Mouse (Mus musculus) ES-E14 (cell line): Measurements from ENCODE around the gene 6430531B16Rik. TPM values are rescaled to one million over a fixed set of nuclear protein-coding genes. Genes with fewer than 3 reads are reported as not detected.
A peak's percentile ranks its signal among the peaks of the same experiment; 100 is the strongest.

Experiments used
- DNase-seq: peaks from one replicate; pipeline ENCODE4 v3.0.0-alpha.2; 2013; ENCODE audit warnings: low read depth, low spot score
- H3K27ac ChIP-seq: 2 replicates; pipeline ENCODE4 v1.5.1; 2012; ENCODE audit warnings: low read depth, mild to moderate bottlenecking, low read length, moderate library complexity, mixed read lengths; ENCODE audit not compliant: poor library complexity, insufficient read depth, severe bottlenecking
- H3K36me3 ChIP-seq: 2 replicates; pipeline ENCODE4 v1.6.1; 2012; ENCODE audit warnings: mild to moderate bottlenecking, low read length, moderate library complexity, mixed read lengths; ENCODE audit not compliant: control insufficient read depth, poor library complexity, insufficient read depth, severe bottlenecking
- H3K4me1 ChIP-seq, 2 experiments: fragments of 150-350 bp in 1 of 2; sonication (generic) in 1 of 2; 2 replicates each; pipeline ENCODE4 v1.6.1; 2012; ENCODE audit warnings: low read length in 2 of 2, mild to moderate bottlenecking in 1 of 2, mixed read lengths in 1 of 2; ENCODE audit not compliant: control insufficient read depth in 2 of 2, insufficient read depth in 2 of 2, poor library complexity in 1 of 2
- H3K4me3 ChIP-seq, 2 experiments: fragments of 150-350 bp in 1 of 2; sonication (generic) in 1 of 2; 2 replicates each; pipeline ENCODE4 v1.5.1; 2012; ENCODE audit warnings: low read length in 2 of 2, low read depth in 1 of 2, mild to moderate bottlenecking in 1 of 2, mixed read lengths in 1 of 2; ENCODE audit not compliant: insufficient read depth in 1 of 2, poor library complexity in 1 of 2, severe bottlenecking in 1 of 2
- H3K9ac ChIP-seq: 2 replicates; pipeline ENCODE4 v1.6.1; 2012; ENCODE audit warnings: low read depth, mild to moderate bottlenecking, low read length, mixed read lengths; ENCODE audit not compliant: poor library complexity, insufficient read depth, severe bottlenecking
- H3K9me3 ChIP-seq: fragments of 150-350 bp; sonication (generic); 2 replicates; pipeline ENCODE4 v1.6.1; 2012; ENCODE audit warnings: low read depth, mild to moderate bottlenecking, low read length; ENCODE audit not compliant: control insufficient read depth, insufficient read depth
- CHD2 ChIP-seq: IDR thresholded peaks from 2 replicates; pipeline ENCODE4 v1.6.1; 2014; ENCODE audit warnings: mild to moderate bottlenecking, low read depth, low read length, inconsistent platforms
- HCFC1 ChIP-seq: IDR thresholded peaks from 2 replicates; pipeline ENCODE4 v1.6.1; 2012; ENCODE audit warnings: low read length, inconsistent platforms, borderline replicate concordance; ENCODE audit not compliant: insufficient read depth
- MAFK ChIP-seq: IDR thresholded peaks from 2 replicates; pipeline ENCODE4 v1.6.1; 2014; ENCODE audit warnings: mild to moderate bottlenecking, low read depth, low read length, inconsistent platforms; ENCODE audit not compliant: insufficient read depth
- ZC3H11A ChIP-seq: IDR thresholded peaks from 2 replicates; pipeline ENCODE4 v1.6.1; 2012; ENCODE audit warnings: low read depth, mild to moderate bottlenecking, inconsistent platforms, low read length, borderline replicate concordance
- ZNF384 ChIP-seq: IDR thresholded peaks from 2 replicates; pipeline ENCODE4 v1.6.1; 2012; ENCODE audit warnings: low read depth, low read length, inconsistent platforms
- in situ Hi-C, 2 experiments: fragments of 600-800 bp; cut with MboI; formaldehyde crosslinking; loops; one replicate each; pipeline ENCODE4 v1.15.1; 2025; ENCODE audit warnings: low sequenced_read_pairs in 2 of 2, inconsistent platforms in 1 of 2; ENCODE audit not compliant: unreplicated experiment in 2 of 2
- total RNA-seq: library from RNA; depleted of rRNA; stranded (reverse); fragments of 300-350 nt; gene quantifications from 2 replicates; pipeline ENCODE4 v1.2.3, GENCODE M21; 2012

Gene 6430531B16Rik
- total RNA-seq, 1 experiment, result 1.8 TPM

- H3K36me3 ChIP-seq, result peaks cover 19% of the 10 kb centered on the region
- H3K9ac ChIP-seq, result peak overlapping the region; percentile 75
- TF ChIP-seq ZNF384, result no peak
- no peak for TF ChIP-seq CHD2
- TF ChIP-seq MAFK, result no peak
- no peak for TF ChIP-seq ZC3H11A
- no peak for TF ChIP-seq HCFC1
- DNase-seq, result no peak
- in situ Hi-C loops, result no loop called here
- H3K9me3 ChIP-seq, result no peaks in the 10 kb centered on the region
- peaks cover 3 to 15% of the 10 kb centered on the region in 2 experiments; a peak in 1 of 4 replicates for H3K4me1 ChIP-seq
- H3K27ac ChIP-seq, result peak overlapping the region; percentile 94
- peak overlapping the region; percentile 85 to 93 for H3K4me3 ChIP-seq
Observed at GRCm38 (mm10) chr7:139946032-139946431, 32.5 kb downstream of the 6430531B16Rik start.

DNA sequence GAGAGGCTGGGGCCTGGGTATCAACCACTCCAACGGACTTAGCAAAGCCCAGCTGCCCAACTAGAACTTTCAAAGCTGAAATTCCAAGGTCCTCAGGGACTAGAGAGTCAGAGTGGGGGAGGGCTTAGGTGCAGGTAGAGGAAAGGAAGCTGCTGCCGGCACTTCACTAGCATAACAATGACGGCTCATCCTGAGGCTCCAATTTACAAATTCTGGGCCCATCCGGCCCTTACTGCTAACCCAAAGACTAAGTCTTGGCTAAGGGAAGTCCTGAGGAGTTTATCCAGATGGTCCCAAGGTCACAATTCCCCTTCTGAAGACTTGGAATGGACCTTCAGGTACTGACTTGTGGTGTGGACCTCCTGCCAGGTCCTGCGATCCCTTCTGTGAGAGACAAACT lies 33.0 kb downstream of the 6430531B16Rik start:
- peaks cover 3 to 15% of the 10 kb centered on the region in 2 experiments; a peak in 1 of 4 replicates for H3K4me1 ChIP-seq
- peak overlapping the region; percentile 95 for H3K9ac ChIP-seq
- peak overlapping the region; percentile 85 to 93 for H3K4me3 ChIP-seq
- TF ChIP-seq CHD2 (no peak), HCFC1 (no peak), MAFK (no peak), ZC3H11A (no peak), ZNF384 (no peak)
- peak overlapping the region; percentile 94 for H3K27ac ChIP-seq
- peaks cover 19% of the 10 kb centered on the region for H3K36me3 ChIP-seq
- in situ Hi-C loops, result no loop called here
- H3K9me3 ChIP-seq, result no peaks in the 10 kb centered on the region
- peak; percentile 82 for DNase-seq

DNA sequence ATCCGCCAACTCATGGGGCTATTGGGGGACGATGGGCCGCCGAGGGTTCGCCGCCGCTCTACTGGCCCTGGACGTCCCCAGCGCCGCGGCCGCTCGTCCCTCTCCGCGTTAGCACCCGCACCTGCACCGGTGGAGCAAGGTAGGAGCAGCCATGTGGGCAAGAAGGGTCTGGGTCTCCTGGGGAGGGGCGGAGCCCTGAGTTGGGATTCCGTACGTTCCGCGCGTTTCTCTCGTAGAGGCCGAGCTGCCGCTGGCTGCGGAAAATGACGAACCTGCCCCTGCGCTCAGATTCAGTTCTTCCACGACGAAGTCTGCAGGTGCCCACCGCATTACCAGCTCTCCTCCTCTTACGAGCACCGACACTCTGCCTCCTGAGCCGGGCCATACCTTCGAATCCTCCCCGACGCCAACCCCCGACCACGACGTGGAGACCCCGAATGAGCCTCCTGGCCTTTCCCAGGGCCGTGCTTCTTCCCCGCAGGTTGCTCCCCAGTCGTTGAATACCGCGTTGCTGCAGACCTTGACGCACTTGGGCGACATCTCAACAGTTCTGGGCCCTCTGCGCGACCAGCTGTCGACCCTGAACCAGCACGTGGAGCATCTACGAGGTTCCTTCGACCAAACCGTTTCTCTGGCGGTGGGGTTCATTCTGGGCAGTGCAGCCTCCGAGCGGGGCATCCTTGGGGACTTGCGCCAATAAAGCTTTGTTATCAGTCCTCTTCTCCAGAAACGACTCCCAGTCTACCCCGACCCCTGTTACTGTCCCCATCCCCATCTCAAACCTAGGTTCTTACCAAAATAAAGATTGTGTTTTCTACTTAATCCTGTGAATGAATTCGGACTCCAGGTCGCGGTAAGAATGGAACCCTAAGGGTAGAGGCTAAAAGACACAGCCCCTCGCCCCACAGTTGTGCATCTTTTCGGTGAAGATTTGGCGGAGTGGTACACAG lies 34.0 kb downstream of the 6430531B16Rik start:
- peak overlapping the region; percentile 85 to 93 for H3K4me3 ChIP-seq
- in situ Hi-C loops, result no loop called here
- TF ChIP-seq ZNF384, result no peak
- TF ChIP-seq HCFC1, result no peak
- no peak for TF ChIP-seq ZC3H11A
- TF ChIP-seq MAFK, result no peak
- no peak for TF ChIP-seq CHD2
- DNase-seq, result peak; percentile 35
- no peaks in the 10 kb centered on the region for H3K9me3 ChIP-seq
- peak overlapping the region; percentile 94 for H3K27ac ChIP-seq
- H3K4me1 ChIP-seq, result peaks cover 3 to 23% of the 10 kb centered on the region in 2 experiments; a peak in 2 of 4 replicates
- H3K9ac ChIP-seq, result peak overlapping the region; percentile 95
- peaks cover 19% of the 10 kb centered on the region for H3K36me3 ChIP-seq

DNA sequence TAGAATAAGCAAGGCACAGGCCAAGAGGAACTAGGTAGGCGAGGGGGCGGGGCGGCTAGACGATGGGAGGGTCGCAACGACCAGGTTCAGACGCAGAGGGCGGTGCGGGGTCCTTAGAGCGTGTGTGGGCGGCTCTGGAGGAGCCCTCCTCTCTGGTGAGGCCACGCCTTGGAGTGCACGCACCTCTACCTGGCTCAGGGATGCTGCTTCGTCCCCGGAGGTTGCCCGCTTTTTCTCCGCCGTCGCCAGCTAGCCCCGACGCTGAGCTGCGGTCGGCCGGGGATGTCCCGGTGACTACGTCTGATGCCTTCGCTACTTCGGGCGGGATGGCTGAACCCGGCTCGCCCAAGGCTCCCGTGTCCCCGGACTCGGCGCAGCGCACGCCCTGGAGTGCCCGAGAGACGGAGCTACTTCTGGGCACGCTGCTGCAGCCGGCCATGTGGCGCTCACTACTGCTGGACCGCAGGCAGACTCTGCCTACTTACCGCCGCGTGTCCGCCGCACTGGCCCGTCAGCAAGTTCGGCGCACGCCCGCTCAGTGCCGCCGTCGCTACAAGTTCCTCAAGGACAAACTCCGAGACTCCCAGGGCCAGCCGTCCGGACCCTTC lies 34.8 kb downstream of the 6430531B16Rik start, which contains the start of gene Utf1:
Gene Utf1, plus strand, starts transcription at position 116 of the 608 bp plus-strand sequence.
- Histone ChIP-seq H3K9ac (peak within 1 kb of the TSS; percentile 95), H3K9me3 (no peaks in the 10 kb centered on the region), H3K27ac (peak within 1 kb of the TSS; percentile 94)

More for the DNA sequence above, 34.8 kb downstream of the 6430531B16Rik start, which contains the start of gene Utf1:
- Histone ChIP-seq H3K4me3 (peak within 1 kb of the TSS; percentile 85 to 93), H3K4me1 (peaks cover 3 to 26% of the 10 kb centered on the region in 2 experiments; a peak in 3 of 4 replicates), H3K36me3 (peaks cover 19% of the 10 kb centered on the region)
- DNase-seq, result peak; percentile 90
- in situ Hi-C loops, result no loop called here
- no peak for TF ChIP-seq ZNF384
- TF ChIP-seq MAFK, result no peak
- 0 out of 2 replicates have a peak, but pooled peaks have one; percentile 22 for TF ChIP-seq HCFC1
